Mouse (Mus musculus) olfactory bulb, adult 2 months (tissue): ENCODE results near the gene Fstl4.

Experiments used
- CTCF ChIP-seq: fragments of 200-500 bp; IDR thresholded peaks from 2 replicates; pipeline ENCODE4 v1.5.1; 2012; ENCODE audit warnings: low read depth, mild to moderate bottlenecking, low read length, moderate library complexity; ENCODE audit not compliant: insufficient read depth
- POLR2A ChIP-seq: fragments of 200-500 bp; IDR thresholded peaks from 2 replicates; pipeline ENCODE4 v1.6.1; 2012; ENCODE audit warnings: mild to moderate bottlenecking, low read depth, low read length, moderate library complexity; ENCODE audit not compliant: insufficient read depth

GRCm38 (mm10) chr11:53046850-53047249 lies 282.4 kb downstream of the Fstl4 start:
- TF ChIP-seq POLR2A (no peak), CTCF (no peak)
